Mouse (Mus musculus) kidney, adult 9 months (tissue): ENCODE measurements around the gene Serpinb11.

ENCODE experiments used
- DNase-seq: peaks from one replicate; pipeline ENCODE4 v3.0.0; 2022

Serpinb11 gene

DNA sequence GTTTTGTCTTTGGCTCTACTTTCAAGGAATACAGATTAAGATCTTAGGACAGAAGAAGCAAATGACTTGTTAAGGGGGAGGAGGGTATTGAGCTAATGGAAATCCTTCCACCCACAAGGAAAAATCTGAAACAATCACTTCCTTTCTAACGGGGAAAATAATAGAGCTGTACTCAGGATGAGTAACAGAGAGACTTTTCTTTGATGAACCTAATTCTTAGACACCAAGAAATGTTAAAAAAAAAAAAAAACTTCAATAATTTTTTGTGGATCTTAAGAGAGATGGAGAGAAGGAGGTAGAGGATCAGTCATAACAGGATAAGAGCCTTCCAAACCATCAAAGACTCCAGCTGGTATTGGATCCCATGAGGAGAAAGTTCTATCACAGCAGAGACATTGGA is at the start of gene Serpinb11:
Gene Serpinb11, plus strand, starts transcription at position 301 of the 400 bp plus-strand sequence.
- no peak for DNase-seq

DNA sequence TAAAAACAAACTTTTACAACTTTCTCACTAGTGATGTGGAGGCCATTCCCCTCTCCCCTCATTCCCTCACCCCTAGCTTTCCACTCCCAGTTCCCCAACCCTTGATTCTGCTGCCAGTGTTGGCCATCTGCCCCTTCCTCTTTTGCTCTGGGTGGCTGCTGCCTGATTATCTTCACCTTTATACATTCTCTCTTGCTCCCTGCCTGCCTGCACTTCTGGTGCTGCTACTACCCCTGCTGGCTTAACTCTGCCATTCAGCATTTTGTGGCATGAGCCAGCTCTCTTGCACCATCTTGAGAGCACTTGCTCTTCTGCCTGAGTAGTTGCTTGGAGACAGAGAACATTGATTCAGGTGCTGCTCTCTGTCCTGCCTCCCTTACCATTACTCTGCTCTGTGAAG is 15.0 kb upstream of the Serpinb11 start:
- no peak for DNase-seq

DNA sequence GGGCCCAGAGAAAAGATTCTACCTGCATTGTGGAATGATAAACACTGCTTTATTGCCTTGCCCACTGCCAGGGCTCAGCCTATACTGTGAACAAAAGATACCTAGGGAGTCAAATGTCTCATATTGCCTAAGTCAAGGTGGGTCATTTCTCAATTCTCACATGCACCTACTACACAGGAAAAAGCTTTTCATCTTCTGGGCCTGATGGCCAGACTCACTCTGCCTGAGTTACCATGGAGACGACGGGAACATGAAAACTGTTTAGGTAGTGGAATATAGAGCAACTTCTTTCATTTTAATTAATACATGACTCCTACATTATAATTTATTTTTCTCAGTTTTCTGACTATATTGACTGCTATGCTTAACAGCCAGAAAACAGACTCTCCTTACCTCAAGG is 14.2 kb upstream of the Serpinb11 start:
- DNase-seq, result no peak

DNA sequence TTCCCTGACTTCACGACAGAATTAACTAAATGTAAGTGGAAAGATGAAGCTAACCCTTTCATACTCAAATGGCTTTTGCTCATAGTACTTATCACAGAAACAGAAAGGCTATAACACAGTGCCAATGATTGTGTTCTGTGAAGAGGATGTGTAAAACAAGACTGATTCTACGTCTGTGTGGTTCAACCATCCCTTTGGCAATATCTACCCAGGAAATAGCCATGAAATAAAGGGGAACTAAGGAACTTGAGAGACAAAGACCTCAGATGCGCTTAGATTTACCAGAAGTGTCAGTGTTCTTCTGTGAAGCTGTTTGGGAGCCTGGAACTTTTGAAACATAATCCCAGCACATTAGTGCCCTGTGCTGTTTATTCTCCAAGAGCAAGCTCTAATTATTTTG is 10.6 kb upstream of the Serpinb11 start:
- DNase-seq, result no peak

DNA sequence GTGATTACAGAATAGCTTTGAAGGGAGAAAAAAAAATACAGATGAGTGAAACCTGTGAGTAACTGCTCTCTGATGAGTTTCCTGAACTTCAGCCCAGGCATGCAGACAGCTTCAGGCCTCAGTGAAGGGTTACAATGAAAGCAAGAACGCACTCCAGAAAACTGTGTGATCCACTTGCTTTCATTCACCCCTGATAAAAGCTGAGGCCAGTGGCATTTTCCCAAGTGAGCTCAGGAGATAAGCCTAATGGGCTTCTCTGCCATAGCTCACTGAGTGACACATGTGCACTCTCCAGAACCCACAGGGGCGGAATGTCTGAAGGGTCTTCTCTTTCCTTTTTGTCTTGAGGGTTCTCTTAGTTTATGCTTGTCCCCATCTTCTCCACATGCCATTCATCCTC is 9.9 kb upstream of the Serpinb11 start:
- no peak for DNase-seq

DNA sequence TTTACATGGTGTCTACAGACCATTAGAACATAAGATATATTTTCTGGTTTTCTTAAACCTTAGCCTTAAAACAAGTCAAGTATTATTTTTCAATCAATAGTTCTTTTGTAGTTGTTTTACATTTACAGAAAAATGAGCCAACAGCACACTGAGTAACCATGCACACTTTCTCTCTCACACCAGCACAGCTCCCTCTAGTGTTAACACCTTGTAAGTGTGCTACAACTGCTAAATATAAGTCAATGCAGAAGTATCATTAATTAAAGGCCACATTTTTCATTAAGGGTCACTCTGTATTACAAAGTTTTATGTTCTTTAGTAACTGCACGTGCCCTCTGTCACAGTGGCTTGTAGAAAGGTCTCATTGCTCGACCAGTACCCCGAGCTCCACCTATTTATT is 8.0 kb upstream of the Serpinb11 start:
- DNase-seq, result no peak

DNA sequence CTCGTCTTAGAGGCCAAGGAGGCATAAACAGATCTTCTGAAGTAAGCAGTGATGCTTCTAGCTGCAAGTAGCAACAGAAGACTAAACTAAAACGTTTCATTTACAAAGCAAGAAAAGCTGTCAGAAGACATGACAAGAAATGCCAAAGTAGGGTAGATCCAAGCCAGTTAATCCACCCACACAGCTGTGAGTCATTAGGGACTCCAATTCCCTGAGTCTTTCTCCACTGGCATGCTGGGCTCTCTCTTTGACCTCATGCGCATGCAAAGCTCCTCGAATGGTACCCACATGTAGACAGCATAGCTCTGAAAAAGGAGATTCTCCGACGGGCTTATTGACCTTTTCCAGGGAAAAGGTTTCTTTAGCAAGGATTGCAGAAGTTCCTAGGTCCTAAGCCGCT is 5.0 kb downstream of the Serpinb11 start:
- DNase-seq, result no peak

DNA sequence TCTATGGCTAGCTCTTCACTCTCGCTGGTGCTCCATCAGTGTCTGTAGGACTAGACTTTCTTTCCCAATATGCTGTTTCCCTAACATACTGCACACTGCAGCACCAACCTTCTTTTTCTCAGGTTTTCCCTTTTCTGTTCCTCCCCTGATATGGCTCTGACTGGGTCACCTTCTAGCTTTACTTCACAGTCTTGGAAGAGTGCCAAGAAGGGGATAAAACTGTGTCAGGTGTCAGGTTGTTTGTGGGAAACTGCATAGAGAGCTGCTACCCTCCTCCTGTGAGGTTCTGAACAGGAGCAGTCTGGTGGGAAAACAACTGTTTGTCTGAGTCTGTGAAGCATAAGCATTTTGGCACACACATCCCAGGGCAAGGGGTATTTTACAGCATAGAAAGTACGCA is 7.9 kb downstream of the Serpinb11 start:
- DNase-seq, result no peak

DNA sequence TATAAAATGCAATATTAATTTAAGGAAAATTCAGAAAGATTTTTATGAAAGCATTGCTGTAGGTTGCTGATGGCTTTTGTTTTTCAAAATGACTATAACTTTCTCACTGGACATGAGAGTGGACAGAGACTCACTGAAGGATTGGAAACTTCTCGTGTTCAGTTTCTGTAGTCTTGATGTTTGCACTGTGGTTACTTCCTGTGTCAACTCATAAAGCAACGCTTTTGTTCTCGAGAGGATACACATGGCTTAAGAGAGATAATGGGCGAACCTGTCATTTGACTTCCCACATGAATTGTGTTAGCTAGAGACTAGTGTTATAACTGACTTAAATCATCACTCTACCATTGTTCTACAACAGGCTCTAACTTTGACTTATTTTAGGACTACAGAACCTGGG is 16.0 kb downstream of the Serpinb11 start:
- DNase-seq, result no peak

DNA sequence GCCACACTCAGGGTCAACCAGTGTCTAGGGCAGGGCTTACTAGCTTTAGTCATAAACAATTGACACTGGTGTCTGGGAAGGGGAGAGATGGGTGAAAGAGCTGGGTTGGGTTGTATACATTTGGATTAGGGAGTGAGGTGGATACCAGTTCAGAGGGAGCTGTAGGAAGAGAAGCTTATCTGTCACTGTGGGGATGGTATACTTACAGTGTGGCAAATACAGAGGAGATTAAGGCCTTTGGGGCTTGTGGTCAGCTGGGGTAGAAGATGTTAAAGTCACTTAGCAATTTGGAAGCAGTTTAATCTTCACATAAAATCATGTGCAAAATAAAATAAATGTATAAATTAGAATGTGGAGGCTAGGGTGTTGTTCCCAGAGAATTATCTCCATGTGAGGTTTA is 17.4 kb downstream of the Serpinb11 start:
- no peak for DNase-seq

DNA sequence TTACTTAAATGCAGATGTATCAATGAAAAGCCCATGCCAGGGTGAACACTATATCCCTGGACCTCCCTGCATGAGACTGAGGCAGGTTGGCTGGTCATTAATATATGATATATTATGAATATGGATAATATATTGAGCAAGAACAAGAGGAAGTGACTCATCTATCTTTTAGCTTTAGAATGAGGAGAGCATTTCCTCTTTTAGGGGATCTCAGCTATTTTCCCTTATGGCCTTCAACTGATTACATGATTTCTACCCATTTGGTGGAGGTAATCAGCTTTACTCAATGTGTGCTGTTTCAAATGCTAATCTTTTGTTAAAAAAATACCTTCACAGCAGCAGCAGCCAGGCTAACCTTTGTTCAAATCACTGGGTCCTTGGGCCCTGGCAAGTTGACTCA is 20.5 kb downstream of the Serpinb11 start:
- DNase-seq, result no peak

DNA sequence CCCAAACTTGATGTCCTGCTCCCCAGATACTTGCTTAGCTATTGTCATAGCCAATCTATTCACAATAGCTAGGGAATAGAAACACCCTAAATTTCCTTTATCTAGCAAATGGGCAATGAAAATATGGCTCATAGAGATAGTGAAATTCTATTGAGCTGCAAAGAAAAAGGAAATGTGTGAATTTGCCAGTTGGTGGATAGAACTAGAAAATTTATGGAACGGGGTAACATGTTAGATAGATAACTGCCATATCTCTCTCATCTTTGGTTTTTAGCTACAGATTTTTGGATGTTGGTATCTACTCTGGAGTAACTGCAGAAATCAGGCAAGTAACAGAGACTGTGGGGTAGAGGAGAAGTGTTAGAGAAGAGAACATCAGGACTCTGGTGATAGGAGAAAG is 21.4 kb downstream of the Serpinb11 start:
- DNase-seq, result no peak

DNA sequence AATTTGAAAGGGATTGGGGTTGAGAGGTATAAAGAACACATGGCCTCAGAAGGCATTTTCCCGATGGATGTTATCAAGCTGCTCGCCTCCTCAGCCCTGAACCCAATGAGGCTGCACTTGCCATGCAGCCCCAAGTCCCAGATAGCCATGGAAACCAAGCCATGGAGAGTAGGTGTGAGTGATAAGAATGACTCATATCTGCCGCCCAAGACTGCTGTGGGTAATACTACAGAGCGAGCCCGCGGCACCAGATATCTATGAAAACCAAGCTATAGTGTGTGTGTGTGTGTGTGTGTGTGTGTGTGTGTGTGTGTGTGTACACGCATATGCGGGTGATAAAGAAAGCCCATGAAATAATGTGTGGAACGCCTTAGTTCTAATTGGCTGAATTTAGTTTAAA is 23.5 kb downstream of the Serpinb11 start:
- DNase-seq, result no peak

DNA sequence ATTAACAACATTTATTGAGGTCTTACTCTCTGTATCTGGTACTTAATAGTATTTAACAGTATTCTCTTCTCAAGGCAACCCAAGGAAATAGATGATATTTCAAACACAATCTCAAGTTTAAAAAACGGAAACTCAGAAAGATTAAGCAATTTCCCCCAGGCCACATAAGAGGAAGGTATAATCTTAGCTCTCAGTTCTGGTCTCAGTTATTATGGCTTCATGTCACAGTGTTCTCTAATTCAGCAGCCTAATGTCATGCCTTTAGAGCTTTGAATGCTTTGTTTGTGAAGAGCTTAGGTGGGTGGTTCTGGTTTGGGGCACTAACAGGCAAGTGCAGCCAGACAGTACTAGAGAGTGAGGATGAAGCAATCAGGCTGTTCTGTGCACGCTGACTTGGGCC is 28.8 kb downstream of the Serpinb11 start:
- DNase-seq, result no peak

DNA sequence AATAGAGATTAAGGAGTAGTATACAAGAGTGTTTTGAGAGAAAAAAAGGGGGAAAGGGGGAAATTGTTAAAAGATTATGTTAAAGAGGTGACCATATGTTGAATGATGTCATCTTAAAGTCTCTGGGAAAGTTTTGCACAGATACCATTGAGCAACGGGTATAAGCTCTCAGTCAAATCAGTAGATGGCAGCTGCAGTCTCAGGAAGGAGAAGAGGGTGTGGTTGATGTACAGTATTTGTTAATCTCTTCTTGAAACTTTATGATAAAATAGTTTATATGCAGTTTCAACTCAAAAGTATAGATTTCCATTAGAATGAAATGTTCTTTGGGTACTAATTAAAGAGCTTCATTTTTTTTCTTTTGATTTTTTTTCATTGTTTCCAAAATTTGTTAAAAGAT is 36.5 kb downstream of the Serpinb11 start:
- DNase-seq, result no peak

DNA sequence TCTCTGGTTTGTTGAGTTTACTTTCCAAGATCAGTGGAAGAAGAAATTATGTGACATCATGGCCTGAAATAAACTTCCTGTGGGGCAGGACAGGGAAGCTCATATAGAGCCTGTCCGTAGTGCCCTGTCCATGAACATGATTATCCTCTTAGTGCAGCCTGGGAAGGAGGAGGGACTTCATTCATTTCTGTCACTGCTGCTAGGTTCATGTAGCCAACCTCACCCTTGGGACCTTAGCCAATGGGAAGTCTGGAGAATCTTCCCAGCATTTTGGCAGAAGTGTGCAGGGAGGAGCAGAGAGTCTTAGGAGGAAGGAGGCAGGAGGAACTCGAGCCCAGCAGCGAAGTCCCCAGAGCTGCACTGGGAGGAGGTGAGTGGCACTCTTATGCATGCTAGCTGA is 38.4 kb downstream of the Serpinb11 start, which contains the start of gene Serpinb7:
Gene Serpinb7, plus strand, starts transcription at position 301 of the 400 bp plus-strand sequence.
- DNase-seq, result no peak

DNA sequence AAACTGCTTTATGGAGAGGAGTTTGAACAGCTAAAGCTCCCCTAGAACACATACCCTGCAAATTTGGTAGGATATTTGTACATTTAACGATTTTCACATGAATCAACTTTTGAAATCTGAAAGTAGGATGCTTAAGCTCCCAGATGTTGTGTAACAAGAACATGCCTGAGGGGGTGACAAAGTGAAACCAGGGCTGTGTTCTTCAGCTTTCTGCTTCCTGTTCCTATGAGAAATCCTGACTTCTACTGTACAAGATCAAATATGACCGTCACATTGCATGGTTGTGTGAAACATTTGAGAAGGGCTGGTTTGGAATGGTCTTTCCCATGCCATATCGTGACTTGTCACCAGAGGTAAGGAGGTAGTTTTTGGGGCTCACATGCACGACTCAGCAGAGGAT is 41.1 kb downstream of the Serpinb11 start:
- no peak for DNase-seq

DNA sequence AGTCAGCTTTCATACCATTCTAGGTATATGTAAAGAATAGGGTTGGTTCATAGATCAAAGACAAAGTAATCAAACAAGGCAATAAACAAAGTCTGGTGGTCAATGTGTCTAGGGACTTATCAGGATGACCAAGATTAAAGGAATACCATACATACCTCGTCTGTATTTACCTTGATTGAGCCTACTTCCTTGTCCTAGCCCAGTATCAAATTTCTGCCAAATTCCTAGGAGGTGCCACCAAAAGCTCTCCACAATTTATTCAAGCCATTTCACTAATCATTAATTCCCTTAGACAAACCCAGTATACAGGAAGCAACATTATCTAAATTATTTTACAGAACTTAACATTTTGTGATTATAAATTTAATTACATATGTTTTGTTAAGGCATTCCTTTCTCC is 53.7 kb downstream of the Serpinb11 start:
- no peak for DNase-seq

DNA sequence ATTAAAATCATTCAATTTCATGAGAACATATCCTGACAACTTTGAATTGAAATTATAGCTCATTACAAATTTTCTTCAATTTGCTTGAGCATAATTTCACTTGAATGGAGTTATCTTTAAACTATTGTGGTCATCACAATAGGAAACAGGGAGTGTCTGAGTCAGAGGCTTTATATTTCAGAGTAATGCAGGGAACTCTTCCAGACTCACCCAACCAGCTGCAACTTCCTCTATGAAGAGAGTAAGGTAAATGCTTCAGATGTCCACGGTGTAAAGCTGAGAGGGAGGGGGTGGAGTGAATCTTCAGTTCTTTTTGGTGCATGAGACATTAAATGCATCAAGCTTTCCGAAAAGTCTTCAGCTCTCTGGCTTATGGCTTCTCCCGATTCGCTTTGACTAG is 61.5 kb downstream of the Serpinb11 start:
- DNase-seq, result no peak
